Mouse (Mus musculus) thymus, adult 2 months (tissue): ENCODE measurements around the gene Mras. TPM values are rescaled to one million over a fixed set of nuclear protein-coding genes. Genes with fewer than 3 reads are reported as not detected.

Experiments used
- DNase-seq: peaks from one replicate; pipeline ENCODE4 v3.0.0; 2021
- H3K27ac ChIP-seq: fragments of 200-500 bp; 2 replicates; pipeline ENCODE4 v1.5.1; 2012; ENCODE audit warnings: low read length, control low read depth; ENCODE audit not compliant: control insufficient read depth, insufficient read depth
- H3K27me3 ChIP-seq: fragments of 200-500 bp; 2 replicates; pipeline ENCODE4 v1.6.1; 2012; ENCODE audit warnings: mild to moderate bottlenecking, low read length, moderate library complexity, mixed read lengths; ENCODE audit not compliant: control insufficient read depth, insufficient read depth
- H3K36me3 ChIP-seq: fragments of 200-500 bp; 2 replicates; pipeline ENCODE4 v1.6.1; 2012; ENCODE audit warnings: mild to moderate bottlenecking, low read length, moderate library complexity; ENCODE audit not compliant: control insufficient read depth, insufficient read depth
- H3K4me1 ChIP-seq: fragments of 200-500 bp; replicated peaks from 2 replicates; pipeline ENCODE4 v1.6.1; 2012; ENCODE audit warnings: low read length; ENCODE audit not compliant: control insufficient read depth, insufficient read depth
- H3K4me3 ChIP-seq: fragments of 200-500 bp; 2 replicates; pipeline ENCODE4 v1.5.1; 2012; ENCODE audit warnings: mild to moderate bottlenecking, low read length, control low read depth, moderate library complexity; ENCODE audit not compliant: control insufficient read depth, insufficient read depth
- CTCF ChIP-seq: fragments of 200-500 bp; IDR thresholded peaks from 2 replicates; pipeline ENCODE4 v1.5.1; 2012; ENCODE audit warnings: mild to moderate bottlenecking, control low read depth, low read length, moderate library complexity, borderline replicate concordance; ENCODE audit not compliant: control insufficient read depth, poor library complexity, insufficient read depth; ENCODE audit errors: extremely low read depth
- POLR2A ChIP-seq: fragments of 200-500 bp; IDR thresholded peaks from 2 replicates; pipeline ENCODE4 v1.6.1; 2012; ENCODE audit warnings: mild to moderate bottlenecking, low read length, control low read depth, moderate library complexity; ENCODE audit not compliant: control insufficient read depth, poor library complexity, insufficient read depth; ENCODE audit errors: extremely low read depth
- WGBS: fragments of 180-500 bp; shearing (Covaris S2); methylation state at CpG from one replicate; pipeline ENCODE4 v1.1.7; 2018; 5-methylcytosine and 5-hydroxymethylcytosine counted together
- polyA plus RNA-seq: library from polyadenylated mRNA; depleted of rRNA; stranded (reverse); fragments of >200 nt; gene quantifications from 2 replicates; pipeline ENCODE4 v1.2.3, GENCODE M21; 2012

Gene Mras
- polyA plus RNA-seq, 1 experiment: 14.9 TPM

DNA sequence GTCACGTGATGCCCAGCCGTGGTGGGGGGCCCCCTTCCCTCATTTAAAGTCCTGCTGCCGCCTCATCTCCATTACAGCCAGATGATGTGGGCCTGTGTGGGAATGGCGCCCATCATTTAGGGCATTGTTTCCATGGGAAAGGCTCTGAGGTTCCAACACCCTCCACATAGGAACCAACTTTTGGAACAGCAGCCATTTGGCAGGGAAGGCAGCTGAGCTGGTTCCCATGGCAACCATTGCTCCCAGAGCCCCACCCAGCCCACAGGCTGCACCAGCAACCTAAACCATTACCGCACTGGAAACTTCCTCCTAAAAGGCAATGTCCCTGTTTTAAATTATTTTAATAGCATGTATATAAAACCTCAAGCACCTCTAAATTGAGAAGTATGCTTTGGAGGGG lies 18.8 kb downstream of the Mras start:
- H3K4me1 ChIP-seq: peaks cover 7% of the 10 kb centered on the region
- H3K4me3 ChIP-seq: no peak overlapping the region
- no peaks in the 10 kb centered on the region for H3K27me3 ChIP-seq
- no peak for DNase-seq
- H3K27ac ChIP-seq: no peak overlapping the region
- 74% methylated on average over 5 of the region's 5 CpGs for WGBS
- H3K36me3 ChIP-seq: no peaks in the 10 kb centered on the region
- TF ChIP-seq CTCF (no peak), POLR2A (no peak)

DNA sequence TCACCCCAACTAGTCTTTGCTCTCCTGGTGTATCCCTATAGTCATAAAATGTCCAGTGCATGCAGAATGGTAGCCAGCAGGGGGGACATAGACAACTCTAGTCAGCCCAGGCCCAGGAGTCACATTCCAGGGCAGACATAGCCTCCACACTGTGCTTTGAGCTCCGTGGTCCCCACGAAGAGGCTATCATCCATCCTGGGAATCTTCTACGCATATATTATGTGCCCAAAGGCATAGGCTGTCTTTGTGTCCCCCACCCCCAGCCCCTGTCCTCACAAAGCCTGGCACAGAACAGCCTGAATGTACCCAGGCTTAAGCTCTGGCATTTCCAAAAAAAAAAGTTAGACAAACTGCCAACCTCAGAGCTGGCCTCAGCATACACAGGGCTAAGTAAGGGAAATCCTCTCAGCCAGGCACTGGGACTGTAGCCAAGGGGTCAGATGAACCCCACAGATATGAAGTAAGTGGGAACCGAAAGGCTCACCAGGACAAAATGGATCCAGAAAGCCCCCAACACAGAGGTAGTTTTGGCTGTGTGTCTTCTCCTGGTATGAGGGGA lies 19.8 kb downstream of the Mras start:
- H3K36me3 ChIP-seq: no peaks in the 10 kb centered on the region
- no peak overlapping the region for H3K4me3 ChIP-seq
- no peak for DNase-seq
- H3K27me3 ChIP-seq: no peaks in the 10 kb centered on the region
- H3K27ac ChIP-seq: no peak overlapping the region
- peaks cover 7% of the 10 kb centered on the region for H3K4me1 ChIP-seq
- TF ChIP-seq CTCF (no peak), POLR2A (no peak)
- 81% methylated on average over 4 of the region's 4 CpGs for WGBS

DNA sequence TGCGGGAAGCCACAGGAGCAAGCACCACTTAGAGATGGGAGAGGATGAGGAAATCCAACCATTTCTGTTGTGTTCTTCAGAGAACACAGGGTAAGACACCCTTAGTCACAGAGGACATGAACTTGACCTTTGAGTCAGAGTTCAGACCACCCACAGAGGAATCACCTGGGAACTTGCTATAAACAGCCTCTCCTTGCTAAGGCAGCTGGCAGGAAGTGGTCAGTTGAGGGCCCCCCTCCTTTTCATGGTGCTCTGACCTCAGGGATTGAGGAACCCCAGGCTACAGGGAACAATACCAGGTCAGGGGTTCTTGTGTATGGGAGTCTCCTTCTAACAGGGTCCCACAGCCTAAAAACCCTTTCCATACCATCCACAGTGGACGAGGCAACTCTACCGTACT lies 20.4 kb downstream of the Mras start:
- 89% methylated on average over 3 of the region's 3 CpGs for WGBS
- Histone ChIP-seq H3K27me3 (no peaks in the 10 kb centered on the region), H3K27ac (no peak overlapping the region), H3K36me3 (no peaks in the 10 kb centered on the region), H3K4me1 (peaks cover 7% of the 10 kb centered on the region), H3K4me3 (no peak overlapping the region)
- no peak for DNase-seq
- no peak for TF ChIP-seq CTCF
- TF ChIP-seq POLR2A: no peak

- H3K4me1 ChIP-seq: peaks cover 4% of the 10 kb centered on the region
- WGBS: 94% methylated on average over 4 of the region's 4 CpGs
- H3K36me3 ChIP-seq: no peaks in the 10 kb centered on the region
- H3K27me3 ChIP-seq: no peaks in the 10 kb centered on the region
- no peak for TF ChIP-seq CTCF
- TF ChIP-seq POLR2A: no peak
- H3K27ac ChIP-seq: no peak overlapping the region
- no peak for DNase-seq
- H3K4me3 ChIP-seq: no peak overlapping the region
Observed at GRCm38 (mm10) chr9:99411785-99412184, 25.4 kb downstream of the Mras start.

- H3K27me3 ChIP-seq: no peaks in the 10 kb centered on the region
- no peaks in the 10 kb centered on the region for H3K4me1 ChIP-seq
- no peaks in the 10 kb centered on the region for H3K36me3 ChIP-seq
- no peak overlapping the region for H3K4me3 ChIP-seq
- WGBS: 82% methylated on average over 5 of the region's 5 CpGs
- TF ChIP-seq POLR2A: no peak
- TF ChIP-seq CTCF: no peak
- no peak for DNase-seq
- no peak overlapping the region for H3K27ac ChIP-seq
Observed at GRCm38 (mm10) chr9:99411093-99411492, 26.1 kb downstream of the Mras start.

GRCm38 (mm10) chr9:99409280-99409679 lies 27.9 kb downstream of the Mras start:
- no peak overlapping the region for H3K4me3 ChIP-seq
- no peak overlapping the region for H3K27ac ChIP-seq
- H3K4me1 ChIP-seq: no peaks in the 10 kb centered on the region
- WGBS: 85% methylated on average over 3 of the region's 3 CpGs
- TF ChIP-seq CTCF (no peak), POLR2A (no peak)
- DNase-seq: no peak
- H3K27me3 ChIP-seq: no peaks in the 10 kb centered on the region
- H3K36me3 ChIP-seq: no peaks in the 10 kb centered on the region

DNA sequence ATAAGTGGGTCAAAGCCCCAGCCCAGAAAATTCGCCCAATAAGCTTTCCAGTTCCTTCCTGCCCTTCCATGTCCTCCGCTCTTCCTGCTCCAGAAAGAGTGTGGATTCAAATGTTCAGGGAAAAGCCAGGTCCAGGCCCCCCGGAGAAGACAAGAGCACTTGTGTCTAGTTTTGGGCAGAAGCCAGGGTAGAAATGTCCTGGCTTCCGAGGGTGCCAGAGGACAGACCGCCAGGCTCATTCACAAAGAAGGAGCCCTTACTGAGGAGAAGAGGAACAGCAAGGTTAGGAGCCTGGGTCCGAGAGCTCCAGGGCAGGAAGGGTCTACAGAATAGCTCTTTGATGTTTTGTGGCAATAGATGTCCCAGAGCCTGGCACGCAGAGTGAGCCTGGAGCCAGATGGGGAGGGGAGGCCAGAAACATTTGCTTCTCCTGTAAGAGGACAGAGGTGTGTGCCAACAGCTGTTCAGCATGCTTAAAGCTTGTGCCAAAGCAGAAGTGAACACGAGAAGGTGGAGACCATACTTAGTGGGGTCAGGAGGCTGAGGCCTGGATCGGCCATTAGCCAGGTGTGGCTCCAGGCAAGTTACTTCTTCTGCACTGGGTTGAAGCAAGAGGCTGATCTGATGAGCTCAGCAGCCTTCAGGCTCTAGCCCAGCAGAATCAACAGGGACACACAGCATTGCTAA lies 35.8 kb downstream of the Mras start:
- WGBS: 85% methylated on average over 9 of the region's 9 CpGs
- TF ChIP-seq CTCF (no peak), POLR2A (no peak)
- Histone ChIP-seq H3K4me1 (no peaks in the 10 kb centered on the region; the same call in 1 of the 2 replicates), H3K27ac (no peak overlapping the region), H3K27me3 (no peaks in the 10 kb centered on the region), H3K36me3 (no peaks in the 10 kb centered on the region), H3K4me3 (no peak overlapping the region)
- DNase-seq: no peak

DNA sequence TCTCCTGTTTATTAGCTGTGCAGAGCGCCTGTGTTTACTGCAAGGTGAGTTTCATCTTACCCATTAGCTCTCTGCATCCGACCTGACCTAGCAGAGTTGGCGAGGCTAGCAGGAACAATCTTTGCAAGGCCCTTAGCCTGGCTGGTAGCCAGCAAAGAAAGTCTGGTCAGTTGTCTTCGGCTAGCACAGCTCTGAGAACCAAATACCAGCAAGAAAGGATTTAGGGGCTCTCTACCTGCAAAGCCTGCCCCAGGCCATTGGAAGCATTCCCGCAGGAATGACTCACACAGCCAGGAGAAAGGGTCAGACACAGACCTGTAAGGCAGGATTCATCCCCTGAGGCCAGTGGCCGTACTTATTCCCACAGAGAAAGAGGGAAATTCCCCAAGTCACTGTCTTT lies 36.4 kb downstream of the Mras start:
- no peak for DNase-seq
- Histone ChIP-seq H3K4me1 (no peaks in the 10 kb centered on the region; the same call in 1 of the 2 replicates), H3K36me3 (no peaks in the 10 kb centered on the region), H3K27me3 (no peaks in the 10 kb centered on the region), H3K27ac (no peak overlapping the region), H3K4me3 (no peak overlapping the region)
- WGBS: 90% methylated on average over 6 of the region's 6 CpGs
- TF ChIP-seq POLR2A: no peak
- TF ChIP-seq CTCF: no peak
